Mouse (Mus musculus) liver, embryonic 14.5 days (tissue): ENCODE data around the gene Cyp2d11. TPM values are rescaled to one million over a fixed set of nuclear protein-coding genes. Genes with fewer than 3 reads are reported as not detected.

Experiments
- ATAC-seq: fragments of 200-750 bp; cut with Nextera tagmentation; 2 replicates; pipeline ENCODE4 v1.8.0; 2017; ENCODE audit warnings: moderate number of reproducible peaks, mild to moderate bottlenecking, moderate library complexity; ENCODE audit not compliant: insufficient read depth
- DNase-seq, 3 experiments: peaks; one replicate each; pipeline ENCODE4 v3.0.0-alpha.2; 2012 to 2013; ENCODE audit warnings: low read depth in 3 of 3, low spot score in 3 of 3
- H3K27ac ChIP-seq: fragments of 300-500 bp; sonication (generic); 2 replicates; pipeline ENCODE4 v1.5.1; 2014; ENCODE audit warnings: moderate library complexity, mild to moderate bottlenecking, control low read depth, inconsistent platforms
- H3K27me3 ChIP-seq: fragments of 300-500 bp; sonication (generic); 2 replicates; pipeline ENCODE4 v1.6.1; 2014; ENCODE audit warnings: mild to moderate bottlenecking, low read length, moderate library complexity; ENCODE audit not compliant: control insufficient read depth, insufficient read depth
- H3K36me3 ChIP-seq: fragments of 300-500 bp; sonication (generic); replicated peaks from 2 replicates; pipeline ENCODE4 v1.6.1; 2014; ENCODE audit warnings: low read depth; ENCODE audit not compliant: control insufficient read depth, insufficient read depth
- H3K4me1 ChIP-seq, 2 experiments: fragments of 200-500 bp in 1 of 2; fragments of 300-500 bp in 1 of 2; sonication (generic) in 1 of 2; replicated peaks; 2 replicates each; pipeline ENCODE4 v1.6.1; 2012 to 2014; ENCODE audit warnings: antibody characterized with exemption in 1 of 2, inconsistent platforms in 1 of 2, low read length in 1 of 2; ENCODE audit not compliant: control insufficient read depth in 2 of 2, insufficient read depth in 2 of 2
- H3K4me2 ChIP-seq: fragments of 300-500 bp; sonication (generic); 2 replicates; pipeline ENCODE4 v1.6.1; 2014; ENCODE audit warnings: low read depth, mild to moderate bottlenecking, control low read depth, moderate library complexity
- H3K4me3 ChIP-seq, 2 experiments: fragments of 200-500 bp in 1 of 2; fragments of 300-500 bp in 1 of 2; sonication (generic) in 1 of 2; 2 replicates each; pipeline ENCODE4 v1.5.1; 2012 to 2014; ENCODE audit warnings: low read depth in 2 of 2, low read length in 2 of 2, mild to moderate bottlenecking in 2 of 2, control low read depth in 1 of 2, inconsistent platforms in 1 of 2, moderate library complexity in 1 of 2; ENCODE audit not compliant: insufficient read depth in 1 of 2
- H3K9ac ChIP-seq: fragments of 300-500 bp; sonication (generic); replicated peaks from 2 replicates; pipeline ENCODE4 v1.6.1; 2014; ENCODE audit warnings: mild to moderate bottlenecking, control low read depth, moderate library complexity
- H3K9me3 ChIP-seq: fragments of 300-500 bp; sonication (generic); 2 replicates; pipeline ENCODE4 v1.6.1; 2016; ENCODE audit warnings: low read length, mixed read lengths; ENCODE audit not compliant: control insufficient read depth
- CTCF ChIP-seq: IDR thresholded peaks from 2 replicates; pipeline ENCODE4 v1.5.1; 2016; ENCODE audit warnings: antibody characterized with exemption, low read depth, control low read depth
- EP300 ChIP-seq: IDR thresholded peaks from 2 replicates; pipeline ENCODE4 v1.6.1; 2016; ENCODE audit warnings: antibody characterized with exemption, low read depth
- WGBS: fragments of 180-500 bp; shearing (Covaris S2); extraction: QIAGEN DNeasy Blood & Tissue Kit; methylation state at CpG from one replicate; pipeline ENCODE4 v1.1.7; 2014; ENCODE audit not compliant: insufficient replicate concordance; 5-methylcytosine and 5-hydroxymethylcytosine counted together
- polyA plus RNA-seq, 2 experiments: library from polyadenylated mRNA; depleted of rRNA in 1 of 2; stranded (reverse) in 1 of 2; unstranded in 1 of 2; fragments of >200 nt; fragmentation: Nextera tagmentation in 1 of 2; extraction: Ambion mirVana in 1 of 2; gene quantifications; 2 replicates each; pipeline versions ENCODE4 v1.2.1 to v1.2.3; 2012 to 2014

Cyp2d11 gene
- polyA plus RNA-seq, 2 experiments = 0.09 TPM; not detected in 1

- peak; percentile 86 for TF ChIP-seq CTCF
- TF ChIP-seq EP300 = no peak
- 34% methylated on average over 16 of the region's 16 CpGs for WGBS
- ATAC-seq (peak; percentile 66; the same call in 1 of the 2 replicates), DNase-seq (peak; percentile 17 to 19 (median 19))
- H3K4me3 ChIP-seq = no peak overlapping the region
- no peaks in the 10 kb centered on the region for H3K27me3 ChIP-seq
- H3K9me3 ChIP-seq = no peaks in the 10 kb centered on the region
- H3K36me3 ChIP-seq = no peaks in the 10 kb centered on the region
- H3K4me1 ChIP-seq = no peaks in the 10 kb centered on the region
- H3K9ac ChIP-seq = no peak overlapping the region
- no peak overlapping the region for H3K27ac ChIP-seq
- H3K4me2 ChIP-seq = no peak overlapping the region
These were observed 23.3 kb upstream of the Cyp2d11 start for GRCm38 (mm10) chr15:82416797-82417789.

GRCm38 (mm10) chr15:82407536-82407935, 13.7 kb upstream of the Cyp2d11 start:
- no peak for ATAC-seq
- no peak overlapping the region for H3K4me2 ChIP-seq
- H3K27ac ChIP-seq = no peak overlapping the region
- DNase-seq = no peak
- H3K9ac ChIP-seq = no peak overlapping the region
- H3K36me3 ChIP-seq = no peaks in the 10 kb centered on the region
- H3K9me3 ChIP-seq = no peaks in the 10 kb centered on the region
- TF ChIP-seq EP300 = no peak
- H3K4me1 ChIP-seq = no peaks in the 10 kb centered on the region
- no peaks in the 10 kb centered on the region for H3K27me3 ChIP-seq
- H3K4me3 ChIP-seq = no peak overlapping the region
- WGBS = 63% methylated on average over 4 of the region's 4 CpGs

GRCm38 (mm10) chr15:82406981-82407380, 13.2 kb upstream of the Cyp2d11 start, which contains the start of gene Cyp2d10:
Gene Cyp2d10 (minus strand): TSS chr15:82407195.
- Histone ChIP-seq H3K4me1 (no peaks in the 10 kb centered on the region), H3K9me3 (no peaks in the 10 kb centered on the region), H3K27me3 (no peaks in the 10 kb centered on the region), H3K36me3 (no peaks in the 10 kb centered on the region), H3K27ac (no peak within 1 kb of the TSS), H3K9ac (no peak within 1 kb of the TSS), H3K4me3 (peak within 1 kb of the TSS; percentile 10 to 29; a peak in 2 of 4 replicates), H3K4me2 (peak within 1 kb of the TSS; percentile 43)
- DNase-seq (no peak), ATAC-seq (0 out of 2 replicates have a peak, but pooled peaks have one; percentile 23)
- 65% methylated on average over 6 of the region's 6 CpGs for WGBS
- TF ChIP-seq CTCF (no peak), EP300 (no peak)

GRCm38 (mm10) chr15:82404163-82404562, 10.3 kb upstream of the Cyp2d11 start:
- WGBS = 63% methylated on average over 3 of the region's 3 CpGs
- Histone ChIP-seq H3K4me2 (no peak overlapping the region), H3K27me3 (no peaks in the 10 kb centered on the region), H3K36me3 (no peaks in the 10 kb centered on the region), H3K9me3 (no peaks in the 10 kb centered on the region), H3K9ac (no peak overlapping the region), H3K4me1 (no peaks in the 10 kb centered on the region; a peak in 1 of 4 replicates), H3K27ac (no peak overlapping the region), H3K4me3 (no peak overlapping the region)
- DNase-seq (no peak), ATAC-seq (no peak)
- TF ChIP-seq EP300 = no peak
- no peak for TF ChIP-seq CTCF

- no peak overlapping the region for H3K27ac ChIP-seq
- H3K9me3 ChIP-seq = no peaks in the 10 kb centered on the region
- ATAC-seq = no peak
- DNase-seq = no peak
- H3K4me1 ChIP-seq = no peaks in the 10 kb centered on the region; a peak in 1 of 4 replicates
- H3K27me3 ChIP-seq = no peaks in the 10 kb centered on the region
- no peak overlapping the region for H3K9ac ChIP-seq
- no peak overlapping the region for H3K4me3 ChIP-seq
- H3K4me2 ChIP-seq = no peak overlapping the region
- WGBS = 72% methylated on average over 9 of the region's 9 CpGs
- TF ChIP-seq EP300 (no peak), CTCF (no peak)
- H3K36me3 ChIP-seq = no peaks in the 10 kb centered on the region
These were observed 9.8 kb upstream of the Cyp2d11 start for GRCm38 (mm10) chr15:82403606-82404005.
